Mouse (Mus musculus): ENCODE results near the gene Il27ra. TPM values are rescaled to one million over a fixed set of nuclear protein-coding genes. Genes with fewer than 3 reads are reported as not detected.
"Not testable (repeated sequence)": the region's sequence is repeated elsewhere in the genome, so short reads cannot be mapped to it uniquely, and the experiment has no call there.

Il27ra gene
- polyA plus RNA-seq, 1 experiment, result 0.12 TPM

DNA sequence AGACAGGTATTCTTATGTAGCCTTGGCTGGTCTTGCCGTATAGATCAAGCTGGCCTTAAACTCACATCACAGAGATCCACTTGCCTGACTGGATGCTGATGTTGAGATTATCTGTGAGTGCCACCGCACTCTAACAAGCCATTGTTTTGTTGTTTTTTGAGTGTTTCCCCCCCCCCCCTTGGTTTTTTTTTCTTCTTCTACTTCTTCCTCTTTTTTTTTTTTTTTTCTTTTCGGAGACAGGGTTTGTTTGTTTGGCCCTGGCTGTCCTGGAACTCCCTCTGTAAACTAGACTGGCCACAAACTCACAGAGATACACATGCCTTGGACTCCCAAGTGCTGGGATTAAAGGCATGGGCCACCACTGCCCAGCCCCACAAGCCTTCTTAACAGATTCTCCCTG lies 48.4 kb downstream of the Il27ra start:
- Histone ChIP-seq H3K27ac (ENCODE audit: control insufficient read depth, insufficient read depth, low read depth, low read length) (no peak overlapping the region), H3K4me1 (ENCODE audit: control insufficient read depth, insufficient read depth, low read length) (peaks cover 17% of the 10 kb centered on the region), H3K36me3 (ENCODE audit: control insufficient read depth, insufficient read depth, low read length) (peaks cover 5% of the 10 kb centered on the region), H3K4me3 (ENCODE audit: control insufficient read depth, low read depth, low read length) (no peak overlapping the region), H3K27me3 (ENCODE audit: control insufficient read depth, insufficient read depth, low read length) (no peaks in the 10 kb centered on the region)
- TF ChIP-seq CTCF (IDR thresholded peaks at IDR 0.05; ENCODE audit: control insufficient read depth, insufficient read depth, insufficient replicate concordance, low read depth, low read length) (no peak), POLR2A (IDR thresholded peaks at IDR 0.05; ENCODE audit: control insufficient read depth, low read depth, low read length) (no peak)

DNA sequence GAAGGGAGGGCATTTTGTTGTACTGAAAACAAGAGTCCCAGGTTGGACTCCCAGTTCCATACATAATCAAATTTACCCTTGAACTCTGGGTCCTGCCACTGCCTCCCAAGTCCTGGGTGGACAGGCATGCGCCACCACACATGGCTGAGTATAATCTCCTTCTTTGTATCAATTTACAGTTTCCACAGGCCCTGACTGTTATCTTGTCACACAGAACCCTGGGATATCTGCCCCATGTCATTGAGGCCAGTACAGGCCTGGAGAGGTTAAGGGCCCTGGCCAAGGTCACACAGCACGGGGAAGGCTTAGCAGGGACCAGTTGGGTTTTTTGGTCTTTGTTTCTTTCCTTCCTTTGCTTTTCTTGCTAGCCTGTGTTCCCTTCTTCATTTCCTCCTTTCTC lies 49.9 kb downstream of the Il27ra start:
- Histone ChIP-seq H3K4me1 (ENCODE audit: control insufficient read depth, insufficient read depth, low read length) (peaks cover 9% of the 10 kb centered on the region), H3K4me3 (ENCODE audit: control insufficient read depth, low read depth, low read length) (no peak overlapping the region), H3K27me3 (ENCODE audit: control insufficient read depth, insufficient read depth, low read length) (no peaks in the 10 kb centered on the region), H3K27ac (ENCODE audit: control insufficient read depth, insufficient read depth, low read depth, low read length) (no peak overlapping the region), H3K36me3 (ENCODE audit: control insufficient read depth, insufficient read depth, low read length) (peaks cover 5% of the 10 kb centered on the region)
- TF ChIP-seq POLR2A (IDR thresholded peaks at IDR 0.05; ENCODE audit: control insufficient read depth, low read depth, low read length), result no peak
- no peak for TF ChIP-seq CTCF (IDR thresholded peaks at IDR 0.05; ENCODE audit: control insufficient read depth, insufficient read depth, insufficient replicate concordance, low read depth, low read length)

DNA sequence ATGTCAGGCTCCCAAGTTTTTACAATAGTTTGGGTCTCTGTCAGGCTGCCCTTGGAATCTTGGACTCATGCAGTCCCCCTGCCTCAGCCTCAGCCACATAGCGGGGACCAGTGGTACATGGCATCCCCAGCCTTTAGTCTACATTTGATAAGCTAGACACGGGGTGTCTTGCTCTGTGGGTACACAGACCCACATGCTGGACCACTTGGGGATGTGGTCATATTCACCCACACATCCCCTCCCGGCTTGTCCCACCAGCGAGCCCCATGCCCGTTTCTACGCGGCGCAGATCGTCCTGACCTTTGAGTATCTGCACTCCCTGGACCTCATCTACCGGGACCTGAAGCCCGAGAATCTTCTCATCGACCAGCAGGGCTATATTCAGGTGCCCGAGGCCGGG lies 52.2 kb downstream of the Il27ra start:
- no peak overlapping the region for H3K4me3 ChIP-seq (ENCODE audit: control insufficient read depth, low read depth, low read length)
- H3K4me1 ChIP-seq (ENCODE audit: control insufficient read depth, insufficient read depth, low read length), result no peaks in the 10 kb centered on the region
- H3K36me3 ChIP-seq (ENCODE audit: control insufficient read depth, insufficient read depth, low read length), result peaks cover 6% of the 10 kb centered on the region
- no peaks in the 10 kb centered on the region for H3K27me3 ChIP-seq (ENCODE audit: control insufficient read depth, insufficient read depth, low read length)
- no peak overlapping the region for H3K27ac ChIP-seq (ENCODE audit: control insufficient read depth, insufficient read depth, low read depth, low read length)
- TF ChIP-seq POLR2A (IDR thresholded peaks at IDR 0.05; ENCODE audit: control insufficient read depth, low read depth, low read length), result no peak

DNA sequence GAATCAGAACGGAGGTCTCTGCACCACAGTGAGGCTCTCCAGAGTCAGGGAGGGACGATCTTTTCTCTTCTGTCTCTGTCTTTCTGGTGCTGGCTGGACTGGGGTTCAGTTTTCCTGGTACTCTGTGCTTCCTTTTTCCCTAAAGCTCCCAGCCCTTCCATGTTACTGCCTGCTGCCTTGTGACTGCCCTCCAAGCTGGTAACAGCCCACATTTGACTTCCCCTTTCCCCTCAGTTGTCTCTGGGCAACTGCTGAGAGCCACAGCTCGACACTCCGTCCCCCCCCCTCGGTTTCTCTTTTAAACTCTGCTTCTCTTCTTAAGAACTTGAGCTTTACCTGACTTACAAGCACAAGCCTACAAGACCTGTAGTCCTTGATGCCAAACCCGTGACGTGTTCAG lies 53.1 kb downstream of the Il27ra start:
- Histone ChIP-seq H3K36me3 (ENCODE audit: control insufficient read depth, insufficient read depth, low read length) (peaks cover 6% of the 10 kb centered on the region), H3K4me1 (ENCODE audit: control insufficient read depth, insufficient read depth, low read length) (no peaks in the 10 kb centered on the region), H3K4me3 (ENCODE audit: control insufficient read depth, low read depth, low read length) (no peak overlapping the region), H3K27me3 (ENCODE audit: control insufficient read depth, insufficient read depth, low read length) (no peaks in the 10 kb centered on the region), H3K27ac (ENCODE audit: control insufficient read depth, insufficient read depth, low read depth, low read length) (no peak overlapping the region)
- TF ChIP-seq POLR2A (IDR thresholded peaks at IDR 0.05; ENCODE audit: control insufficient read depth, low read depth, low read length) (no peak), CTCF (IDR thresholded peaks at IDR 0.05; ENCODE audit: control insufficient read depth, insufficient read depth, insufficient replicate concordance, low read depth, low read length) (no peak)

DNA sequence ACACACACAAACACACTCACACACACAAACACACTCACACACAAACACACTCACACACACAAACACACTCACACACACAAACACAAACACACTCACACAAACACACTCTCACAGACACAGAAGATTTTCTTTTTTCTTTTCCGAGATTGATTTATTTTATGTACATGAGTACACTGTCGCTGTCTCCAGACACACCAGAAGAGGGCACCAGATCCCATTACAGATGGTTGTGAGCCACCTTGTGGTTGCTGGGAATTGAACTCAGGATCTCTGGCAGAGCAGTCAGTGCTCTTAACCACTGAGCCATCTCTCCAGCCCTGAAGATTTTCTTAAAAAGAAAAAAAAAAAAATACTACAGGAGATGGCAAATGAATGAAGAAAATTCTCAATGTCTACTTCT lies 59.2 kb downstream of the Il27ra start:
- H3K27me3 ChIP-seq (ENCODE audit: control insufficient read depth, insufficient read depth, low read length); H3K4me1 ChIP-seq (ENCODE audit: control insufficient read depth, insufficient read depth, low read length); H3K36me3 ChIP-seq (ENCODE audit: control insufficient read depth, insufficient read depth, low read length); H3K27ac ChIP-seq (ENCODE audit: control insufficient read depth, insufficient read depth, low read depth, low read length); H3K4me3 ChIP-seq (ENCODE audit: control insufficient read depth, low read depth, low read length): not testable (repeated sequence)

DNA sequence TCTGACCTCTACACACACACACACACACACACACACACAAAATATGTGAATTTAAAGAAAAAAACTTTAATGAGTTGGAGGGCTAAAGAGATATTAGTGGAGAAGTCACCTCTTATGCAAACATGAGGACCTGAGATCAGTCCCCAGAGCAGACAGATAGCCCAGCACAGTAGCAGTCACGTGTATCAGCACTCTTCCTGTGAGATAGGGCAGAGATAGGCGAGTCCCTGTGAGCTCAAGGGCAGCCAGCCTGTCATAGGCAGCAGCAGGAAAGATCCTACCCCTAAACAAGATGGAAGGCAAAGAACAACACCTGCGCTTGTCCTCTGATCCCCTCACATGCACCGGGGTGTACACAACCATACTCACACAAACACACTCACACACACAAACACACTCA lies 59.9 kb downstream of the Il27ra start:
- Histone ChIP-seq H3K27ac (ENCODE audit: control insufficient read depth, insufficient read depth, low read depth, low read length) (no peak overlapping the region), H3K4me3 (ENCODE audit: control insufficient read depth, low read depth, low read length) (no peak overlapping the region), H3K27me3 (ENCODE audit: control insufficient read depth, insufficient read depth, low read length) (no peaks in the 10 kb centered on the region), H3K36me3 (ENCODE audit: control insufficient read depth, insufficient read depth, low read length) (peaks cover 3% of the 10 kb centered on the region), H3K4me1 (ENCODE audit: control insufficient read depth, insufficient read depth, low read length) (peaks cover 6% of the 10 kb centered on the region)
- TF ChIP-seq CTCF (IDR thresholded peaks at IDR 0.05; ENCODE audit: control insufficient read depth, insufficient read depth, insufficient replicate concordance, low read depth, low read length) (no peak), POLR2A (IDR thresholded peaks at IDR 0.05; ENCODE audit: control insufficient read depth, low read depth, low read length) (no peak)

DNA sequence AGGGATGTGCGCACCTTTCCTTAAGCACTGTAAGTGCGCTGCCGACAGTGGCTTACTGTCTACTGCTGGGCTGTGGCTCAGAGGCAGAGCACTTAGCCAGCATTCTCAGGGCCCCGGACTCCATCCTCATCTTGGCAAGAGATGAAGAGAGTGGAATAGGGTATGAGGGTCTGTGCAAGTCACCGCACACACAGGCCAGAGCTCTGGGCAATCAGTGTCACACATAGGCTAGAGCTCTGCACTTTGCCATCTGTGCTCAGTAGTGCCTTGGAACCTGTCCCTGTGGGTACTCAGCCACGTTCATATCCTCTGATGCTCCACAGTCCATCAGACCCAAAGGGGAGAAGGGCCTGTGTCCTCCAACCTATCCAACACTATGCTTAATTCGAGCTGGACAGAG lies 60.9 kb downstream of the Il27ra start:
- peaks cover 13% of the 10 kb centered on the region for H3K4me1 ChIP-seq (ENCODE audit: control insufficient read depth, insufficient read depth, low read length)
- peaks cover 3% of the 10 kb centered on the region; the same call in 1 of the 2 replicates for H3K36me3 ChIP-seq (ENCODE audit: control insufficient read depth, insufficient read depth, low read length)
- no peak for TF ChIP-seq POLR2A (IDR thresholded peaks at IDR 0.05; ENCODE audit: control insufficient read depth, low read depth, low read length)
- no peak for TF ChIP-seq CTCF (IDR thresholded peaks at IDR 0.05; ENCODE audit: control insufficient read depth, insufficient read depth, insufficient replicate concordance, low read depth, low read length)
- no peak overlapping the region for H3K27ac ChIP-seq (ENCODE audit: control insufficient read depth, insufficient read depth, low read depth, low read length)
- no peaks in the 10 kb centered on the region for H3K27me3 ChIP-seq (ENCODE audit: control insufficient read depth, insufficient read depth, low read length)
- no peak overlapping the region for H3K4me3 ChIP-seq (ENCODE audit: control insufficient read depth, low read depth, low read length)

DNA sequence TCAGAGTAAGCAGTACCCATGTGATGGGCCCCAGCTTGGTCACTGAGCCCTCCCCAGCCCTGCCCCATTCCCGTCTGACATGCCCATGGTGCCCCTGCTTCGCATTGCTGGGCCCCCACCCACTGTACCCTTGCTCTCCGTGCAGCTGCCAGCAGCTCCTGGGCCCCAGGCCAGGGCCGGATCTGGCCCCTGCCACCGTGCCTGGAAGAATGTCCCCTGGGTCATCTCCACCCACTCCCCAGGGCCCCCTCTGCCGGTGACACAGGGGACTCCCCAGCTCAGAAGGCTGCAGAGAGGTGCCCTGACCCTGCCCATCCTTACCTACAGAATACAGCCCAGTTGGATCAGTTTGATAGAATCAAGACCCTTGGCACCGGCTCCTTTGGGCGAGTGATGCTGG lies 61.5 kb downstream of the Il27ra start:
- no peak overlapping the region for H3K27ac ChIP-seq (ENCODE audit: control insufficient read depth, insufficient read depth, low read depth, low read length)
- H3K36me3 ChIP-seq (ENCODE audit: control insufficient read depth, insufficient read depth, low read length), result peaks cover 3% of the 10 kb centered on the region; the same call in 1 of the 2 replicates
- TF ChIP-seq POLR2A (IDR thresholded peaks at IDR 0.05; ENCODE audit: control insufficient read depth, low read depth, low read length) (no peak), CTCF (IDR thresholded peaks at IDR 0.05; ENCODE audit: control insufficient read depth, insufficient read depth, insufficient replicate concordance, low read depth, low read length) (no peak)
- no peak overlapping the region for H3K4me3 ChIP-seq (ENCODE audit: control insufficient read depth, low read depth, low read length)
- H3K4me1 ChIP-seq (ENCODE audit: control insufficient read depth, insufficient read depth, low read length), result peaks cover 13% of the 10 kb centered on the region
- H3K27me3 ChIP-seq (ENCODE audit: control insufficient read depth, insufficient read depth, low read length), result no peaks in the 10 kb centered on the region

Other genes starting within 250 kb of the Il27ra start
- 54.3 and 64.0 TPM in 2 replicates for gene Adgrl1, start 142.5 kb downstream of the Il27ra start, polyA plus RNA-seq (2012; rRNA removed)
- 14.9 and 15.2 TPM in 2 replicates for gene Gm10644, start 87.4 kb downstream of the Il27ra start, polyA plus RNA-seq (2012; rRNA removed)
- gene Asf1b, start 87.1 kb downstream of the Il27ra start, polyA plus RNA-seq (2012; rRNA removed), result 65.0 and 73.8 TPM in 2 replicates
- 101 and 103 TPM in 2 replicates for gene Prkaca, start 69.6 kb downstream of the Il27ra start, polyA plus RNA-seq (2012; rRNA removed)
- gene Samd1, start 44.9 kb downstream of the Il27ra start, polyA plus RNA-seq (2012; rRNA removed), result 13.7 and 15.3 TPM in 2 replicates
- gene 1700067K01Rik, start 41.1 kb downstream of the Il27ra start, polyA plus RNA-seq (2012; rRNA removed), result 38.1 and 43.2 TPM in 2 replicates
- gene 2210011C24Rik, start 30.4 kb downstream of the Il27ra start, polyA plus RNA-seq (2012; rRNA removed), result 10.9 and 15.1 TPM in 2 replicates
- gene Palm3, start 21.1 kb downstream of the Il27ra start, polyA plus RNA-seq (2012; rRNA removed), result 1.2 and 1.9 TPM in 2 replicates
- 0.84 TPM in 1 of 2 replicates, not detected in the other for gene Rln3, start 2.4 kb upstream of the Il27ra start, polyA plus RNA-seq (2012; rRNA removed)
- gene Gm10643, start 22.5 kb upstream of the Il27ra start, polyA plus RNA-seq (2012; rRNA removed), result 6.3 and 6.6 TPM in 2 replicates
- gene Rfx1, start 24.2 kb upstream of the Il27ra start, polyA plus RNA-seq (2012; rRNA removed), result 83.0 and 89.5 TPM in 2 replicates
- 210 and 216 TPM in 2 replicates for gene Dcaf15, start 62.2 kb upstream of the Il27ra start, polyA plus RNA-seq (2012; rRNA removed)
- gene Podnl1, start 83.4 kb upstream of the Il27ra start, polyA plus RNA-seq (2012; rRNA removed), result 0.07 and 0.14 TPM in 2 replicates
- 30.9 and 38.6 TPM in 2 replicates for gene Cc2d1a, start 105.3 kb upstream of the Il27ra start, polyA plus RNA-seq (2012; rRNA removed)
- gene 4930432K21Rik, start 105.4 kb upstream of the Il27ra start, polyA plus RNA-seq (2012; rRNA removed), result 57.2 and 65.0 TPM in 2 replicates
- gene Nanos3, start 142.6 kb upstream of the Il27ra start, polyA plus RNA-seq (2012; rRNA removed), result 1.6 and 2.4 TPM in 2 replicates
- 16.9 and 17.4 TPM in 2 replicates for gene Zswim4, start 194.5 kb upstream of the Il27ra start, polyA plus RNA-seq (2012; rRNA removed)
- gene D8Ertd738e, start 207.1 kb upstream of the Il27ra start, polyA plus RNA-seq (2012; rRNA removed), result 104 and 116 TPM in 2 replicates
- gene Mri1, start 214.7 kb upstream of the Il27ra start, polyA plus RNA-seq (2012; rRNA removed), result 7.5 and 12.1 TPM in 2 replicates
- 53.5 and 74.1 TPM in 2 replicates for gene Ccdc130, start 227.8 kb upstream of the Il27ra start, polyA plus RNA-seq (2012; rRNA removed)